ENCODE assay signal across 13 mouse cellular contexts in the genomic region with DNA sequence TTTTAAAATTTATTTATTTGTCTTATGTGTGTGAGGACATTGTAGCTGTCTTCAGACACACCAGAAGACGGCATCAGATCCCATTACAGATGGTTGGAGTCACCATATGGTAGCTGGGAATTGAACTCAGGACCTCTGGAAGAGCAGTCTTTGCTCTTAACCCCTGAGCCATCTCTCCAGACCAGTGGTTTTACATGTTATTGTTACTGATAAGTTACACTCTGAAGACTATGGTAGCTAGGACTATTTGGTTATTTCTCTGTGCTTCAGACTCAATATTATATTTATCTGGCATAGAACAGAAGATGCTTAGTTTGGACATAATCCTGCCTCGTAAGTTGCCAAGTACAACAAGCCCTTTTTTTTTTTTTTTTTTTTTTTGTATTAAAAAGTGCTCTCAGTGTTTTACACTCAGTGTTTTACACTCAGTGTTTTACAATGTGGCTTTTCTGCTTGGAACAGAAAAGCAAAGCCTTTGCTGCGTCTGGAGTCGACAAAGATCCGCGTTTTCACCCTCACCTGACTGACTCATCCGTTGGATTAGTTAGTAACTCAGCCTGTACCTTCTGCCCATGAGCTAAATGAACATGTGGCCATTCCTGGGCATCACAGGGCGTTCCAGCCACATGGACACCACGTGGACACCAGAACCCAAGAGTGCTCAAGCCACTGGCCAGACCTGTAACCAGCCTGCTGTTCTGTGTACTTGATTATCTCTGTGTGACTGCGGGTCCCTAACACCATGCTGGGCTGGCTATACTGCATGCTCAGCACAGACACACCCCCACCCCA.
A peak's percentile ranks its signal among the peaks of the same experiment; 100 is the strongest.
DNase-seq lines count a peak whose midpoint lies in the region; ATAC-seq lines count a peak whose summit lies in the region.
"Had no signal": no experiment of that assay in that cellular context is flagged by ENCODE, and none has a peak within 500 bp of the region (broad histone marks: within the 10 kb centered on the region; RNA-seq: fewer than 3 reads in every experiment).

No protein-coding gene starts in this region.

- H3K4me2 ChIP-seq in forebrain, embryonic 16.5 days (ENCODE audit: low read length), result no peak overlapping the region
- H3K4me2 ChIP-seq in forebrain, embryonic 12.5 days, result no peak overlapping the region
- H3K4me2 ChIP-seq: limb, embryonic 15.5 days had no signal

- intact Hi-C loops in heart, postnatal 36 days (cut with DNase I), result no loop called here

- H3K27me3 ChIP-seq in forebrain, embryonic 16.5 days (replicated peaks; ENCODE audit: control insufficient read depth, insufficient read depth, low read length), result no peaks in the 10 kb centered on the region
- no peaks in the 10 kb centered on the region for H3K27me3 ChIP-seq in forebrain, embryonic 12.5 days
- H3K27me3 ChIP-seq: limb, embryonic 15.5 days had no signal

- H3K9me3 ChIP-seq in forebrain, embryonic 16.5 days (ENCODE audit: control insufficient read depth, low read length), result no peaks in the 10 kb centered on the region
- no peaks in the 10 kb centered on the region for H3K9me3 ChIP-seq in forebrain, embryonic 12.5 days
- H3K9me3 ChIP-seq: limb, embryonic 15.5 days had no signal

- H3K36me3 ChIP-seq in forebrain, embryonic 16.5 days (ENCODE audit: control insufficient read depth, insufficient read depth), result no peaks in the 10 kb centered on the region
- no peaks in the 10 kb centered on the region for H3K36me3 ChIP-seq in forebrain, embryonic 12.5 days (replicated peaks)
- H3K36me3 ChIP-seq: limb, embryonic 15.5 days had no signal

- 78% methylated on average over 10 of the region's 10 CpGs for WGBS in forebrain, embryonic 16.5 days
- 91% methylated on average over 10 of the region's 10 CpGs for WGBS in forebrain, embryonic 12.5 days

- peak; percentile 17 for DNase-seq in urinary bladder, postnatal 25 days (ENCODE audit: low spot score)
- DNase-seq in urinary bladder, postnatal 10 days (ENCODE audit: low spot score), result no peak
- peak; percentile 63 to 82 for DNase-seq in kidney, postnatal 25 days
- no peak for DNase-seq in adrenal gland, adult 2 months
- DNase-seq in heart, postnatal 36 days, result no peak
- no peak for DNase-seq in MN1 (ENCODE audit: low spot score)
- DNase-seq: adrenal gland, adult 8-10 months; gastrocnemius, postnatal 25 days; spleen, adult 18-20 months had no signal

- H3K27ac ChIP-seq in forebrain, embryonic 16.5 days (ENCODE audit: low read length), result peak overlapping the region; percentile 63
- no peak overlapping the region for H3K27ac ChIP-seq in forebrain, embryonic 12.5 days
- H3K27ac ChIP-seq: hindbrain, postnatal 0 days; limb, embryonic 15.5 days had no signal

- H3K9ac ChIP-seq in forebrain, embryonic 16.5 days (replicated peaks; ENCODE audit: low read depth, low read length), result no peak overlapping the region
- H3K9ac ChIP-seq in forebrain, embryonic 12.5 days, result no peak overlapping the region
- H3K9ac ChIP-seq: limb, embryonic 15.5 days had no signal

- H3K4me3 ChIP-seq in forebrain, embryonic 16.5 days (replicated peaks; ENCODE audit: low read length), result no peak overlapping the region
- H3K4me3 ChIP-seq in forebrain, embryonic 12.5 days (replicated peaks), result no peak overlapping the region
- H3K4me3 ChIP-seq: limb, embryonic 15.5 days had no signal

- peaks cover 34% of the 10 kb centered on the region for H3K4me1 ChIP-seq in forebrain, embryonic 16.5 days (replicated peaks; ENCODE audit: control insufficient read depth, insufficient read depth, low read length)
- H3K4me1 ChIP-seq in forebrain, embryonic 12.5 days, result peaks cover 22% of the 10 kb centered on the region

- ATAC-seq in forebrain, embryonic 16.5 days, result peak; percentile 50; the same call in 1 of the 2 replicates
- ATAC-seq in forebrain, embryonic 12.5 days (ENCODE audit: low FRiP score), result no peak
- ATAC-seq: hindbrain, postnatal 0 days had no signal

Comparison
In these comparisons a context has a peak if more than half of its experiments do, and no peak if none do; other contexts are left out.
1. DNase-seq: peak in urinary bladder, postnatal 25 days (single experiment) and kidney, postnatal 25 days (2 of 2); none in urinary bladder, postnatal 10 days (single experiment), adrenal gland, adult 2 months (single experiment), heart, postnatal 36 days (0 of 2) and MN1 (single experiment).